Mouse (Mus musculus): Measurements from ENCODE around the gene Ptgdr2. TPM values are rescaled to one million over a fixed set of nuclear protein-coding genes. Genes with fewer than 3 reads are reported as not detected.

The Ptgdr2 gene
- polyA plus RNA-seq, 1 experiment from 2014 or later, result 0.10 TPM

DNA sequence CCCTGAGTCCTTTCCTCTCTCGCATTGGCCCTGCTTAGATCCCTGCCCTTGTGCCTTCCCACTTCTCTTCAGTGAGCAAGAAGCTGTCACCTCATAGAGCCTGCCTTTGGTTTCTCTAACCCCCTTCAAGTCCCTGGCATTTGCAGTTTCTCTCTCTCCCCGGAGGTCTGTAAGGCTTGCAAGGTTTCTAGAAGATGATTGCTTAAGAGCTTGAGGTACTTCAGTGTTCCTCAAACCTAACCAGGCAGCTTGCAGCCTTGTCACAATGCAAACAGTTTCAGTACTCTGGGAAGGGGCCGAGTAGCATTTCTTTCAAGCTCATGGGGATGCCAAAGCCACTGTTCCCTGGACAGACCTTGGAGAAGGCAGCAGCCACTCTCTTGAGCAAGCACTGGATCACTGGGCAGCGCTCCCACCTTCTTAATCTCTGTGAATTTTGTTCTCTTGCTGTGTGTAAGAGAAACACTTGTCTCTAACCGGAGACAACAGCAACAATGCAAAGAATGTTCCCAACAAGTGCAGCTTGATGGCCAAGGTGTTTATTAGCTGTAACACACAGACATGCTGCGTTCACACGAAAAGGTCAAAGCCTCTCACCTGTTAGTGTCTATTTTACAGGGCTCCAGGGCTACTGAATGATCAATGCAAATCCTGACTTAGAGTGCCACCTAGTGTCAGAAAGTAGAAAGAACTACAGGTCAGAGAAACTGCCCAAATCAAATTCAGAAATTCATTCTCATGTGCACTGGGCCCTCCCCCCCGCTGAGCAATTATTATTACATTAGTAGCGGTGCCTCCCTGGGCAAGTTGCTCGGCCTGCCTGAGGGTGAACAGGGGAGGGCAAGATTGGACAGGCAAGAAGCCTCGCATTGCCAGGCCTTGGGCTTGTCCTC lies 22.4 kb downstream of the Ptgdr2 start:
- no peaks in the 10 kb centered on the region for H3K9me3 ChIP-seq
- peaks cover 4% of the 10 kb centered on the region; the same call in 1 of the 2 replicates for H3K4me1 ChIP-seq
- 34% methylated on average over 11 of the region's 11 CpGs for WGBS
- H3K9ac ChIP-seq, result 0 out of 2 replicates have a peak overlapping the region, but pooled peaks have one; percentile 32
- no peak overlapping the region for H3K27ac ChIP-seq
- H3K27me3 ChIP-seq, result peaks cover 8% of the 10 kb centered on the region; the same call in 1 of the 2 replicates
- H3K4me3 ChIP-seq, result no peak overlapping the region
- ATAC-seq (ENCODE audit: insufficient number of reproducible peaks, insufficient read depth, low FRiP score, low TSS enrichment, low read depth), result no peak
- H3K4me2 ChIP-seq, result peak overlapping the region; percentile 37; the same call in 1 of the 2 replicates
- no peaks in the 10 kb centered on the region for H3K36me3 ChIP-seq

DNA sequence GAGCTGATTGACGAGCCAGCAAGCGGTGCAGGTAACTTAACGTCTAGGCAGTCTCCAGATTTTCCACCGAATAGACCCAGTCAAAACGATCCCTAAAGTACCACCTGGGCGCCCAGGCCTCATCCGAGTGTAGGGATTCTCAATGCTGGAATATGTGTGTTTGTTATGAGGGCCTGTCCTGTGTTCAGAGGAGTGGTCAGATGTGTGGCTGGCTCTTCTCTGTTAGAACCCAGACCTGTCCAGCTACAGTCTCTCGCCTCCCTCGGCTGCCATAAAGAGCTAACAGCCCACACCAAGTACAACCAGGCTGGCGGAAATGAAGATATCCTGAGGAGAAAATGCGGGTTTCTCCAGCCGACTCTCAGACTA lies 23.0 kb downstream of the Ptgdr2 start:
- no peak for ATAC-seq (ENCODE audit: insufficient number of reproducible peaks, insufficient read depth, low FRiP score, low TSS enrichment, low read depth)
- H3K4me1 ChIP-seq, result peaks cover 4% of the 10 kb centered on the region; the same call in 1 of the 2 replicates
- H3K4me2 ChIP-seq, result peak overlapping the region; percentile 37; the same call in 1 of the 2 replicates
- peaks cover 8% of the 10 kb centered on the region; the same call in 1 of the 2 replicates for H3K27me3 ChIP-seq
- H3K9me3 ChIP-seq, result no peaks in the 10 kb centered on the region
- WGBS, result 39% methylated on average over 12 of the region's 12 CpGs
- H3K27ac ChIP-seq, result no peak overlapping the region
- H3K4me3 ChIP-seq, result no peak overlapping the region
- H3K36me3 ChIP-seq, result no peaks in the 10 kb centered on the region
- no peak overlapping the region for H3K9ac ChIP-seq

DNA sequence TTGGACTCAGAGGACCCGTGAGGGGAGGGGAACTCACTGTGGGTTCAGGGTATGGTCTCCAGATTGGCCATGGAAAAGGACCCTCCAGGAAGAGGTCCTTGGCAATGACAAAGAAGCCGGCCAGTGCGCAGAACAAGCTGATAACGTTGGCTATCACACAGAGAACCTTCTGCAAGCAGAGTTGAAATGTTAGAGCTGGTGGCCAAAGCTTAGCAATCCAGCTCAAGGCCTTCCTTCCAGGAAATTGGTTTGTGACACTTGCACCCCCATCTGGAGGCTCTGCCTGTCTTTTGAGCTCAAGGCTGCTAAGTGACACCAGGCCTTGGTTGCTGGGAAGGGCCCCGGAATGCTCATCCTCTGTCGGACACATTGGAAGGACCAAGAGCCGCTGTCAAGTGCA lies 28.8 kb downstream of the Ptgdr2 start:
- no peak overlapping the region for H3K27ac ChIP-seq
- no peaks in the 10 kb centered on the region for H3K4me1 ChIP-seq
- H3K9ac ChIP-seq, result no peak overlapping the region
- no peak for ATAC-seq (ENCODE audit: insufficient number of reproducible peaks, insufficient read depth, low FRiP score, low TSS enrichment, low read depth)
- peaks cover 6% of the 10 kb centered on the region; the same call in 1 of the 2 replicates for H3K27me3 ChIP-seq
- WGBS, result 86% methylated on average over 7 of the region's 7 CpGs
- no peak overlapping the region for H3K4me3 ChIP-seq
- no peaks in the 10 kb centered on the region for H3K36me3 ChIP-seq
- no peak overlapping the region for H3K4me2 ChIP-seq
- 0 out of 2 replicates have a peak, but pooled peaks cover 4% of the 10 kb centered on the region for H3K9me3 ChIP-seq

DNA sequence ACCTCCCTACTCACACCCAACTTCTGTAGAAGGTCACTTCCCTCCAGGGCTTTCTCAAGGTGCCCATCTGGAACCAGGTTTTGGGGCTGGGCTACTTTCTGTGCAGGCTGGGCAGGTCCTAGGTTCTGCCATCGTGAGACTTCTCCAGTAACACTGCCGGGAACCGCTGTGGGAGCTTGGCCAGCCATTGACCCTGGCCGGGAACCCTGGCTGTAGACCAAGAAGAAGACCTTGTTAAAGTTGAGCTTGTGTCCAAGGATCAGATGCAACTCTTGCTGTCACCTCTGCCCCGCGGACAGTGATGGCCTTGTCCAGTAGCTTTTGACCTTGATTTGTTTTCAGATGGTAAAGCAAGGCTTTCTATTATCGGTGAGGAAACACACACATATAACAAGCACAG lies 31.6 kb downstream of the Ptgdr2 start:
- no peak overlapping the region for H3K4me3 ChIP-seq

DNA sequence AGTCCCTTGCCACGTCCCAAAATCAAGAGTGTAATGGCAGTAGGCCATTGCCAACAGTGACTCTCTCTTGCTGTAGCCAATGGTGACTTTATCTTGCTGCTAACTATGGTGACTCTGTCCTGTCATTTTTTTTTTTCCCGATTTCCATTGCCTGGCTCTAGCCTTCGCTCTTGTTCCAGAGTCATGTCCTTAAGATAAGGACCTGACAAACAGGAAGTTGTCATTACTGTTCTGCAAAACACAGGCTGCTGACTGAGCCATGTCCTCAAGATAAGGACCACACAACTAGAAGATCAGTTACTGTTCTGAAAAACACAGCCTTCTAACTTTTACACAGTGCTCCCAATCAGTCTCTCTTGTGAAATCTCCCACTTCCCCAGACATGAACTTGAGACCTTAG lies 33.5 kb downstream of the Ptgdr2 start:
- no peak for ATAC-seq (ENCODE audit: insufficient number of reproducible peaks, insufficient read depth, low FRiP score, low TSS enrichment, low read depth)
- H3K9me3 ChIP-seq, result 0 out of 2 replicates have a peak, but pooled peaks cover 4% of the 10 kb centered on the region
- H3K4me2 ChIP-seq, result no peak overlapping the region
- H3K36me3 ChIP-seq, result no peaks in the 10 kb centered on the region
- no peaks in the 10 kb centered on the region for H3K27me3 ChIP-seq
- no peak overlapping the region for H3K27ac ChIP-seq
- WGBS, result 83% methylated on average over 3 of the region's 3 CpGs
- no peak overlapping the region for H3K9ac ChIP-seq
- H3K4me3 ChIP-seq, result no peak overlapping the region
- no peaks in the 10 kb centered on the region for H3K4me1 ChIP-seq

More for the DNA sequence above, 31.6 kb downstream of the Ptgdr2 start:
- H3K27ac ChIP-seq, result no peak overlapping the region
- H3K9me3 ChIP-seq, result 0 out of 2 replicates have a peak, but pooled peaks cover 4% of the 10 kb centered on the region
- no peak overlapping the region for H3K9ac ChIP-seq
- no peaks in the 10 kb centered on the region for H3K36me3 ChIP-seq
- no peaks in the 10 kb centered on the region for H3K4me1 ChIP-seq
- 86% methylated on average over 7 of the region's 7 CpGs for WGBS
- H3K27me3 ChIP-seq, result no peaks in the 10 kb centered on the region
- ATAC-seq (ENCODE audit: insufficient number of reproducible peaks, insufficient read depth, low FRiP score, low TSS enrichment, low read depth), result no peak
- H3K4me2 ChIP-seq, result no peak overlapping the region

DNA sequence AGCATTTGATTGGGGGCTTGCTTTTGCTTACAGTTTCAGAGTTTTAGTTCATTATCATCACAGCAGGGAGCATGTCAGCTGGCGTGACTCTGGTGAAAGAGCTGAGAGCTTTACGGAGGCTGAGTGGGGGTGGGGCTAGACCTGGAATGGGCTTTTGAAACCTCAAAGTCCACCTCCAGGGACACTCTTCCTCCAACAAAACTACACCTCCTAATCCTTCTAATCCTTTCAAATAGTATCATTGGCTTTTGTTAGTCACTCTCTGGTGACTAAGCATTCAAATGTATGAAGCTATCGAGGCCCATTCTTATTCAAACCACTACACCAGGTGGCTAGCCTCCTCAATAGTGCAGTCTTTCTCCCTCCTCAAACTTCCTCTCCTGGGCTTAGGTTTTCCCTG lies 35.7 kb downstream of the Ptgdr2 start:
- peaks cover 1% of the 10 kb centered on the region; the same call in 1 of the 2 replicates for H3K4me1 ChIP-seq
- H3K27ac ChIP-seq, result no peak overlapping the region
- WGBS, result 43% methylated on average over 3 of the region's 3 CpGs
- H3K4me3 ChIP-seq, result no peak overlapping the region
- no peaks in the 10 kb centered on the region for H3K9me3 ChIP-seq
- H3K36me3 ChIP-seq, result no peaks in the 10 kb centered on the region
- no peak for ATAC-seq (ENCODE audit: insufficient number of reproducible peaks, insufficient read depth, low FRiP score, low TSS enrichment, low read depth)
- H3K4me2 ChIP-seq, result no peak overlapping the region
- no peaks in the 10 kb centered on the region for H3K27me3 ChIP-seq
- H3K9ac ChIP-seq, result no peak overlapping the region

DNA sequence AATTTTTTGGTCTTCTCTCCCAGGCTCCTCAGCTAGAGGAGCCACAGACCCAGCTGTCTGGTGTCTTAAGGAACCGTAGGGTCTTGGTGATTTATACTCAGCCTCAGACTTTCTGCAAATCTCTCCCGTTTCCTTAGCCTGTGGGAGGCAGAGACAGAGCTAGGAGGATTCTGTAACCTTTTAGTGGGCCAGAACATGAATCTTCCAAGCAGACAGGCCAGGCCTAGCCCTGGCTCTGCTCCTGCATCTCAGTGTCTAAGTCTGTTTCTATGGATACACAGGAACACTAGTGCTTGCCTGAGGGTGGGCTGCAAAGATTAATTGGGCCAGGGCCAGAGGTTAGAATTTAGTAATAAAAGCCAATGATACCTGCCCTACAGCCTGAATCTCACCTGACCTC lies 36.2 kb downstream of the Ptgdr2 start:
- Histone ChIP-seq H3K4me2 (no peak overlapping the region), H3K36me3 (no peaks in the 10 kb centered on the region), H3K9me3 (no peaks in the 10 kb centered on the region), H3K4me3 (no peak overlapping the region), H3K9ac (no peak overlapping the region), H3K4me1 (peaks cover 5% of the 10 kb centered on the region; the same call in 1 of the 2 replicates), H3K27ac (no peak overlapping the region), H3K27me3 (no peaks in the 10 kb centered on the region)
- 60% methylated on average over 2 of the region's 2 CpGs for WGBS
- no peak for ATAC-seq (ENCODE audit: insufficient number of reproducible peaks, insufficient read depth, low FRiP score, low TSS enrichment, low read depth)

GRCm38 (mm10) chr19:10974238-10974865 lies 37.4 kb downstream of the Ptgdr2 start, which contains the start of gene Ms4a10:
Ms4a10 (minus strand) TSS chr19:10974670.
- no peak within 1 kb of the TSS for H3K4me3 ChIP-seq
- no peaks in the 10 kb centered on the region for H3K27me3 ChIP-seq
- no peak within 1 kb of the TSS for H3K4me2 ChIP-seq
- ATAC-seq (ENCODE audit: insufficient number of reproducible peaks, insufficient read depth, low FRiP score, low TSS enrichment, low read depth), result no peak
- H3K9me3 ChIP-seq, result no peaks in the 10 kb centered on the region
- 46% methylated on average over 4 of the region's 4 CpGs for WGBS
- H3K27ac ChIP-seq, result no peak within 1 kb of the TSS
- peaks cover 7% of the 10 kb centered on the region for H3K4me1 ChIP-seq
- H3K9ac ChIP-seq, result no peak within 1 kb of the TSS
- no peaks in the 10 kb centered on the region for H3K36me3 ChIP-seq

- peaks cover 13% of the 10 kb centered on the region for H3K4me1 ChIP-seq
- no peak overlapping the region for H3K4me2 ChIP-seq
- no peaks in the 10 kb centered on the region for H3K27me3 ChIP-seq
- WGBS, result 84% methylated on average over 2 of the region's 2 CpGs
- H3K9ac ChIP-seq, result no peak overlapping the region
- no peak overlapping the region for H3K4me3 ChIP-seq
- no peaks in the 10 kb centered on the region for H3K9me3 ChIP-seq
- no peak for ATAC-seq (ENCODE audit: insufficient number of reproducible peaks, insufficient read depth, low FRiP score, low TSS enrichment, low read depth)
- no peaks in the 10 kb centered on the region for H3K36me3 ChIP-seq
- H3K27ac ChIP-seq, result no peak overlapping the region
Measured at GRCm38 (mm10) chr19:10975187-10975586, 38.2 kb downstream of the Ptgdr2 start.

- H3K4me1 ChIP-seq, result peaks cover 13% of the 10 kb centered on the region
- H3K4me3 ChIP-seq, result no peak overlapping the region
- ATAC-seq (ENCODE audit: insufficient number of reproducible peaks, insufficient read depth, low FRiP score, low TSS enrichment, low read depth), result no peak
- H3K27ac ChIP-seq, result no peak overlapping the region
- no peak overlapping the region for H3K4me2 ChIP-seq
- H3K36me3 ChIP-seq, result no peaks in the 10 kb centered on the region
- 40% methylated on average over 4 of the region's 4 CpGs for WGBS
- H3K9me3 ChIP-seq, result no peaks in the 10 kb centered on the region
- no peak overlapping the region for H3K9ac ChIP-seq
- no peaks in the 10 kb centered on the region for H3K27me3 ChIP-seq
Measured at GRCm38 (mm10) chr19:10976318-10976717, 39.4 kb downstream of the Ptgdr2 start.

DNA sequence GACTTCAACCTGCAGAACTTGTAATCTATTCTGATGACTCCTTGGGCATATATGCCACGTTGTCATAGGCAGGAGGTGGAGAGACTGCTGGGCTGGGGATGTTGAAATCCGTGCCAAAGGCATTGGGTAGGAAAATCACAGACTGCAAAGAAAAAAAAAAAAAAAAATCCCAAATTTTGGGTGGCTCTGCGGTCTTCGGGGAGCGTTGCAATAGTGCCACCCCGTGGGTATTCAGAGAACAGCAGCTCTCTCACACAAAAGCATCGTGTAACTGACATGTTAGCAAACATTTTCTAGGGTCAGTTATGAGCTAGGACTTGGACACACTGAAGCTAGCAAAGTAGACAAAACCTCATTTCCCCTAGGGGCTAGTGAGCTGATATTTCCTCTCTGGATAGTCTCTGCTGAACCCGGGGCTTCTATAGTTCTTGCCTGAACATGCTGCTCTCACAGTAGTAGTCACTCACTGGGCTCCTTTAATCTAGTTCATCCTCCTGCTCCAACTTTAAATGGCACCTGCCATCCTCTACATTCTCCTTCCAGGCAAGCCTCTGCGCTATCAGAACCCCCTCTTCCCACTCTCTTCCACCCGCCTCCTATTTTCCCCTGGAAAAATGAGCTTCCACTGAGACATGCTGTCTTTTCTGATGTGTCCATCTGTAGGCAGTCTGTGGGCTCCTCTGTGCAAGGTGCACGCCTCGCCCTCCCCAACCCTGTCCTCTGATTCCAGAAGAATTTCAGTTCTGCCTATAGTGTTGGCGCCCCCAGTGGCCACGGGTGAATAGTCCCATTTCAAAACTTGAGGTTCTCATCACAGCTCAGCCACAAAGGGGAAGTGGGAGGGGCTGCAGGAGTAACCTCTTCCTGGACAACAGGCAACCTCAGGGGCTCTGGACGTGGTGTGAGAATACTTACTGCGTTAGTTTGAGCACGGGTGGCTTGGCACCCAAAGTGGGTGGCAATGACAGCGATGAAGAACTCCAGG lies 42.5 kb downstream of the Ptgdr2 start:
- H3K27me3 ChIP-seq, result no peaks in the 10 kb centered on the region
- no peak for ATAC-seq (ENCODE audit: insufficient number of reproducible peaks, insufficient read depth, low FRiP score, low TSS enrichment, low read depth)

More for the DNA sequence above, 42.5 kb downstream of the Ptgdr2 start:
- no peaks in the 10 kb centered on the region for H3K9me3 ChIP-seq
- H3K4me3 ChIP-seq, result no peak overlapping the region
- H3K27ac ChIP-seq, result no peak overlapping the region
- no peak overlapping the region for H3K9ac ChIP-seq
- H3K36me3 ChIP-seq, result no peaks in the 10 kb centered on the region
- peak overlapping the region; percentile 17 for H3K4me2 ChIP-seq
- H3K4me1 ChIP-seq, result peaks cover 13% of the 10 kb centered on the region
- 9% methylated on average over 18 of the region's 18 CpGs for WGBS

All from embryonic facial prominence, embryonic 13.5 days (tissue).